Mouse (Mus musculus): Measurements from ENCODE around the gene Dcps.

Dcps gene

GRCm38 (mm10) chr9:35175251-35176123, at the start of gene Dcps:
TSS of gene Dcps (minus strand) at chr9:35176061.
- DNase-seq: peak; percentile 94

DNA sequence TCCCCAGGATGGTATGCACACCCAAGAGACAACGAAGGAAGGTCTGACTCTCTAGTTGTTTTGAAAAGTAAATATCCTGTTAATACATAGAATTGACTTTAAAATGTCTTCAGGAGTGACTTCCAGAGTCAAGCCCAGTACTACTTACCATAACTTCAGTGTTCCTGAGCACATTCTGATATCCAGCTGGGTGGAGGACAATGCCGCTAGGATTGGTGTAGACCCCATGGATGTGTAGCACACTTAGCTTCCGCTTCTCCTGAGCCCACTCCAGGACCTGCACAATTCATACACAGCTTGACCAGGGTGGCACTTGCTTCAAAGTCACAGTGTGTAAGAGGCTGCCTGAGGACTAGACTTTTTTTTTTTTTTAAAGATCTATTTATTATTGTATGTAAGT, 47.6 kb upstream of the Dcps start:
- DNase-seq: no peak

DNA sequence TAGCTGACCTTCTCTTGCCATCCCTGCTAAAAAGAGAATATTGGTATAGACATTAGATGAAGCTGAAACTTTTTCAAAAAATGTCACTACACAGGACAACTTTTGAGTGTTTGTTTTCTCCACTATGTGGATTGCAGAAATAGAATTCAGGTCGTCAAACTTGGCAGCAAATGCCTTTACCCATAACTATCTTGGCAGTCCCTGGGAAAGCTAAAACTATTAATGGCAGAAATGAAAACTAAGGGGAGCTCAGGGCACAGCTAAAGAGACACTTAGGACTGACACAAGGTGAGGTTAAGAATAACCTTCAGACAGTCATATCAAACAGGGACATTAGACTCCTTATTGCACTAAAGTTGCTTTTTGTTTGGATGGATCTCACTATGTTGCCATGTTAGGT, 42.1 kb upstream of the Dcps start:
- no peak for DNase-seq

DNA sequence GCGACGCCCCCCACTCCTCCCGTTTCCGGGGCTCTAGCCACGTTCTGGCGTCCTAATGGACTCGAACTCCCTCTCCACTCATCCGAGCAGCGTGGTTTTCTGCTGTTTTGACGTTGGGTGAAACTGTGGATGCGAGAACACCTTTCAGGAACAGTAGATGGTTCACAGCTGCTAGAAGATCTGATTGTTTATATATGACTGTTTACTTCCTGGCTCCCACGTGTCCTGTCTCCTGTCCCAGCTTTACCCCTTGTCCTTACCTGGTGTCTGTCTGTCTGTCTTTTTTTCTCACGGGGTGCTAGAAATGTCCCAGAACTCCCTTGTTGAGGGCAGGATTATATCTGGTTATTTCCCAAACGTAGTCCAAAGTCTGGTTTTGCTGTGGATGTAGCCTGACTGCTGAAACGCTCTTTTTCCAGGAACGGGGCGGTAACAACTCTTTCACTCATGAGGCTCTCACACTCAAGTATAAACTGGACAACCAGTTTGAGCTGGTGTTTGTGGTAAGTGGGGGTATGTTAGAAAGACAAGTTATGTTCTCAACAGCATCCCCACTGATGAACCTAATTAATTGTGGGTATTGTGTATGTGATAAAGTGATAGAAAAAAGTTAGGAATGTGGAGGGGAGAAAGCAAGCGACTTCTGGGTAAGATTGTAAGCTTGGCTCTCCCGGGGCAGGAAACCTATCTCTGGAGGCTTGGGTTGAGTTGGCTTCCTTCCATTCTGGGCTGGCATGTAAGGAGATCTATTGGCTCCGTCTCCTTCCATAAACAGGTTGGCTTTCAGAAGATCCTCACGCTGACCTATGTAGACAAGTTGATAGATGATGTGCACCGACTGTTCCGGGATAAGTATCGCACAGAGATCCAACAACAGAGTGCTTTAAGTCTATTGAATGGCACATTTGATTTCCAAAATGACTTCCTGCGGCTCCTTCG, 36.0 kb upstream of the Dcps start:
- DNase-seq: peak; percentile 36

GRCm38 (mm10) chr9:35210542-35211474, 34.9 kb upstream of the Dcps start, which contains the start of gene Foxred1:
TSS of gene Foxred1 (minus strand) at chr9:35211055.
- peak; percentile 99 for DNase-seq

GRCm38 (mm10) chr9:35204421-35204820, 28.6 kb upstream of the Dcps start:
- DNase-seq: no peak

DNA sequence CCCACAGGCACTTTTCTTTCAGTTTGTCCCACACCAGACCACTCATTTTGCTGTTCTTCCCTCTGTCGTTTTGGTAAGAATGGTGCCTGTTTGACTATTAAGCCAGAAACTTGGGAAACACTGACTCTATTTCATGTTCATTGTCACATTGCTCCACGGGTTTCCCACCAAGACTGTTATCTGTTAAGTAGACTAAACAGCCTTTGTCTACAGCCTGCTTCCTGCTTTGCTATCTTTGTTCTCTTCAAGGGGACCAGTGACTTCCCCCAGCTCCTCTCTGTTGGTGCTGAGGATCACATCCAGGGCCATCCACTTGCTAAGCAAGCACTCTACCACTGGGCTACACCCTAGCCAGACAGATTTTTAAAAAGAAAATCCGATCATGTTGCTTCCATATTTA, 27.7 kb upstream of the Dcps start:
- no peak for DNase-seq

- DNase-seq: no peak
Observed at GRCm38 (mm10) chr9:35200529-35201060, 24.7 kb upstream of the Dcps start.

GRCm38 (mm10) chr9:35199772-35200471, 24.1 kb upstream of the Dcps start, which contains the start of the genes Srpr and Tirap:
TSS of gene Srpr (plus strand) at chr9:35200175.
TSS of gene Tirap (minus strand) at chr9:35200291.
- peak; percentile 87 for DNase-seq

DNA sequence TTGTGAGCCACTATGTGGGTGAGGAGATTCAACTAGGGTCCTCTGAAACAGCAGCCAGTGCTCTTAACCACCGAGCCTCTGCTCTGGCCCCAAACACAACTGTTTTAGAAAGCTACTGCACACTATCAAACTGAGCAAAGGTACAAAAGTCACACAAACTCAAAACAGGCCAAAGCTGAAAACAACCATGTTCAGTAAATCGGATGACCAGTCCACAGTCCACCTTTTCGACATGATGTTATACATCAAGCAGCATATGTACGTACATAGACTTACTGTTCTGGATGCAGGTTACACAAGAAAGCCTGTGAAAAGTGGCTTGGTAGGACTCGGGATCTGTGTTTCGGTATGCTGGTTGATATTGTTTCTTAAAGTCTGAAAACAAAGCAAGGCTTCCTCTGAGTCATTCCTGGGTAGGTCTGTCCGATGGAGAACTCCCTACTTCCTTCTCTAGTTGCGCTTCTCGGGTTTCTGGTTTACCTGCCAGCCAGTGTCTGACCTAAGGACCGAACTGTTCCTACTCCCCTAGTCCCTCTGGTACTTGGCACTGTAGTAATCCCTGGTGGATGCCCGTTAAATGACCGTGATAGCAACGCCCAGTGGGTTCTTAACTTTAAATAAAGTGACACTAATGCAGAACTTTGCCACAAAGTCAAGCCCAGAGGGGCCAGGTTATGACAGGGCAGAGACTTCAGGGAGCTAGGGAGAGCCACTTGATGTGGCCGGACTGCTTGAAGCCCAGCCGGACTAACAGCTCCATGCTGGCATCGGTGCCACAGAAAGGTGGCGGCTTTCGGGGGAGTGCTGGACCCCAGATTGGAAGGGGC, 23.3 kb upstream of the Dcps start:
- no peak for DNase-seq

GRCm38 (mm10) chr9:35198351-35198750, 22.5 kb upstream of the Dcps start:
- DNase-seq: no peak

DNA sequence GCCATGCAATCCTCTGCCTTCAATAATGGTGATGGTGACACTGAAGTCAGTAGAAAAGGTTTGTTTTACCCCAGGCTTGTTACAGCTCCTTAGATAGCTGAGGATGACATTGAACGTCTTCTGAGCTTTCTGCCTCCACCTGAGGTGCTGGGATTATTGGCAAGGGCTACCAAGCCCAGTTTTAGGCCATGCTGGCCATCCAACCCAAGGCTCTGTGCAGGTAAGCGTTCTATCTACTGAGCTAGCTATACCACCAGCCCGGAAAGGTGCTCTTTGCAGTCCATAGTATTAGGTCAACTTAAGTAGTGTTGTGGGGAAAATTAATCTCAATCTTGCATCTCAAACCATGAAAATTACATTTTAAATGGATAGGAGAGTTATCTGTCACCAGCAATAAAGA, 21.8 kb upstream of the Dcps start:
- no peak for DNase-seq

- DNase-seq: no peak
Observed at GRCm38 (mm10) chr9:35194048-35194447, 18.2 kb upstream of the Dcps start.

GRCm38 (mm10) chr9:35192983-35193542, 17.2 kb upstream of the Dcps start:
- DNase-seq: no peak

- no peak for DNase-seq
Observed at GRCm38 (mm10) chr9:35188700-35189099, 12.8 kb upstream of the Dcps start.

GRCm38 (mm10) chr9:35187351-35187903, 11.6 kb upstream of the Dcps start:
- DNase-seq: no peak

GRCm38 (mm10) chr9:35186430-35186829, 10.6 kb upstream of the Dcps start:
- DNase-seq: no peak

DNA sequence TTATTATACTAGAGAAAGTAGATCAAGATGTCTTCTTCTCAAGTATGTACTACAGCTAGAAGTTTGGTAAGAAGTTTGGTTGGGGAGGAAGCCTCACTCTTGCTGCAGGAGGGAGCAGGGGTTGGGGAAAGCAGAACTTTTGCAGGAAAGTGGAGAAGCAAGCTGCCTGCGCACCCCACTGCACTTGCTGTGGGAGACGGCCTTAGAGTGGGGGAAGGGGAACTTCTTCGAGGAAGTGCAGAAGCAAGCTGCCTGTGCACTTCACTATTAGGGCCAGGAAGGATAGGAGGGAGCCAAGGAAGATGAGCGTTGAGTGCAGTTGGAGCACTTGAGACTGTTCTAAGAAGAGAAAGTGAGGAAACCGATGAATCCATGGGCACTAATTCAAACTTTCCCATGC, 7.5 kb upstream of the Dcps start:
- no peak for DNase-seq

DNA sequence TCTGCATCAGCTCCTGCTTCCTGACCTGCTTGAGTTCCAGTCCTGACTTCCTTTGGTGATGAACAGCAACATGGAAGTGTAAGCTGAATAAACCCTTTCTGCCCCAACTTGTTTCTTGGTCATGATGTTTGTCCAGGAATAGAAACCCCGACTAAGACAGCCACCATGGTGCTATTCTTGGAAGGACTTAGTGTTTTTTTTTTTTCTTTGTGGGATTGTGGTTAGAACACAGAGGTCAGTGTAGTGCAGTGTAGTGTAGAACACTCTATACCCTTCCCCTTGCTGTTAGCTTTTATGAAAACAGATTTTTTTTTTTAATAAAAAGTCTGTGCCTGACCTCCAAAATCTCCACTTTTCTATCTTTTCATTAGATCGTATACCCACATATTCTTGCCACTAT, 7.0 kb upstream of the Dcps start:
- no peak for DNase-seq

- DNase-seq: no peak
Observed at GRCm38 (mm10) chr9:35176124-35176659, 331 bp upstream of the Dcps start.
